Mouse (Mus musculus) gastrocnemius, postnatal 25 days (tissue): ENCODE measurements around the gene Pbx1. TPM values are rescaled to one million over a fixed set of nuclear protein-coding genes. Genes with fewer than 3 reads are reported as not detected.

Experiments used
- DNase-seq: peaks from one replicate; pipeline ENCODE4 v3.0.0; 2022
- total RNA-seq, 2 experiments: library from RNA; stranded (reverse); gene quantifications; 1 replicate in 1 of 2; 2 replicates in 1 of 2; pipeline ENCODE4 v1.2.3; 2021

Gene Pbx1
- total RNA-seq, 2 experiments from 2014 or later, result 19.3 to 19.9 TPM

DNA sequence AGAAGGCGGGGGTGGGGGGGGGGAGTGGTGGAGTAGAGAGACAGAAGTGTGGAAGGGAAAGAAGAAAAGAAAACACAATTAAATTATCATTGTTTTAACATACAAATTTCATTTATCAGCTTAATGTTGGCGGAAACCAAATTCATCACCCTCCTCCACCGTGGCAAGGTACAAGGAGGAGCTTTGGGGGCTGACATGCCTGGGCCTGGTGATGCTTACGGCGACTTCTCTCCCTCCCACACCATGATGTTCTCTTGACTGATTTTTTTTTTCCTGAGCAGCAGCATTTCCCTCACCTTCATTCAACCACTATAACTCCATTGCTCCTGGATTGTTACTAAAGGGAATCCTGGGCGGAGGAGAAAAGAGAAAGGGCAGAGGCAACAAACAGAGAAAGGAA lies 89.8 kb downstream of the Pbx1 start:
- DNase-seq, result no peak

GRCm38 (mm10) chr1:168341863-168342262 lies 90.2 kb downstream of the Pbx1 start:
- no peak for DNase-seq

DNA sequence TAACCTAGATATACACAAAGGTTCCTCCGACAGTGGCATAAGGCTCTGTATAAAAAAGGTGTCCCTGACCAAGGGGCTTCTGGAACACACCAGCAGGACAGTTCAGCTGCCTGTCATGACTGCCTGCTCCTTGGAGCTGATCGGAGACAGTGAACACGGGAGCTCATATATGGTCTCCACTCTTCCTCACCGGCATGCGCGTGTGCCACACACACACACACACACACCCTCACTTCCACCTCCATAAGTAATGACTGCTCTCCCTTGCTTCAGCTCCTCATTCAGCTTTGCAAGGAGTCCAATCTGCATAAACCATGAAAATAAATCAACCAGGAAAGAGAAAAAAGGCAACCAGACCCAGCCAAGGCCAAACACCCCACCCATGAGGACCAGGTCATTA lies 90.7 kb downstream of the Pbx1 start:
- no peak for DNase-seq

GRCm38 (mm10) chr1:168336238-168336818 lies 95.7 kb downstream of the Pbx1 start:
- no peak for DNase-seq

DNA sequence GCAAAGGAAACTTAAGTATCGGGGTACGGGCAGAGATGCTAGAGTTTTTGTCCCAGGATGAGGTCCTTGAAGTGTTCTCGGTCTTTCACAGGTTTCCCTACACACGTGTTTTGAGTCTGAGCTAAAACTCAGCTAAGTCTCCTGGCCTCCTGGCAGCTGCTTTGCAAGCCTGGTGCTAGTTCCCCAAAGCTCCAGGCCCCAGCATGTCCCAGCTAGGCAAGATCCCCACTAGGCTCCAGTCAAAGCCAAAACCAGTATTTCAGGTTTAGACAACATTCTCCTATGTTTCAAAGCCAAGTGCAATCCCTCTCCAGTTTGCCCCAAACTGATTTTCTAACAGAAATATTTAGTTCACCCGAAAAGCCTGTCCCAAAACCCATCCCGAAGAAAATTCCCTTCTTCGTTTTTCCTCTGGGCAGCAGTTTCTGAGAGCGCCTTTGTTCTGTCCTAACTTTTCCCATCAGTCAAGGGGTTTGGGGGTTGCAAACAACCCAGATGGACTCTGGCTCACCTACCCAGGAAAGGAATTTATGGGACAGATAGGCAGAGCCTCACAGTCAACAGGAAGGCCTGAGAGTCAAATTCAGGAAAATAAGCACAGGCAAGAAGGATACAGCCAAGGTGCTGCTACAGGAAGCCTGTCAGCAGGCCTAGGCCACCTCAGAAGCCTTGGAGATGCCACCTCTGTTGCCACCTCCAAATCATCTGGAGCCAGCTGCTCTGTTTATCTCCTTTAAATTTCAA lies 97.1 kb downstream of the Pbx1 start:
- no peak for DNase-seq

- no peak for DNase-seq
Observed at GRCm38 (mm10) chr1:168332056-168332455, 100.0 kb downstream of the Pbx1 start.

- no peak for DNase-seq
Observed at GRCm38 (mm10) chr1:168328236-168328605, 103.8 kb downstream of the Pbx1 start.

GRCm38 (mm10) chr1:168327405-168328235 lies 104.5 kb downstream of the Pbx1 start:
- no peak for DNase-seq

DNA sequence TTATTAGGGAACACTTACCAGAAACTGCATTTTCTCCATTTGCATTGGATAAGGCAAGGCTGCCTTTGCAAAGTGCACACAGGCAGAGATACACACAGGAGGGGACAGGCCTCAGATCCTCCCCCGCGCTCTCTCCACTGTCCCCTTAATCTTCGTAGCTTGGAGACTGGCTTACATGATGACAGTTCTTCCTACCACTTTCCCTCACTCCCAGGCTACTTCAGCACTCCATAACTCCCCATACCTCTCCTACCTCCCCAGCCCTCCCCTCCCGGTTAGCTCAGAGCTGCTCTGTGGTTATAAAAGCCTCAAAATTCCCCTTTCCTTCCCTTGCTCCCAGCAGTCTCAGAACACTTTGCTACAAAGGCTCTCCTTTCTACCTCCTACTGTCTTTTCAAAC lies 106.3 kb downstream of the Pbx1 start:
- DNase-seq, result no peak

- no peak for DNase-seq
Observed at GRCm38 (mm10) chr1:168324306-168325085, 107.6 kb downstream of the Pbx1 start.

GRCm38 (mm10) chr1:168323436-168324108 lies 108.5 kb downstream of the Pbx1 start:
- no peak for DNase-seq

- DNase-seq, result no peak
Observed at GRCm38 (mm10) chr1:168322892-168323291, 109.2 kb downstream of the Pbx1 start.

- no peak for DNase-seq
Observed at GRCm38 (mm10) chr1:168319695-168320094, 112.4 kb downstream of the Pbx1 start.

- DNase-seq, result no peak
Observed at GRCm38 (mm10) chr1:168318899-168319469, 113.1 kb downstream of the Pbx1 start.

GRCm38 (mm10) chr1:168313772-168314171 lies 118.3 kb downstream of the Pbx1 start:
- no peak for DNase-seq

GRCm38 (mm10) chr1:168312710-168313447 lies 119.2 kb downstream of the Pbx1 start:
- DNase-seq, result no peak

- DNase-seq, result no peak
Observed at GRCm38 (mm10) chr1:168309101-168309521, 123.0 kb downstream of the Pbx1 start.

DNA sequence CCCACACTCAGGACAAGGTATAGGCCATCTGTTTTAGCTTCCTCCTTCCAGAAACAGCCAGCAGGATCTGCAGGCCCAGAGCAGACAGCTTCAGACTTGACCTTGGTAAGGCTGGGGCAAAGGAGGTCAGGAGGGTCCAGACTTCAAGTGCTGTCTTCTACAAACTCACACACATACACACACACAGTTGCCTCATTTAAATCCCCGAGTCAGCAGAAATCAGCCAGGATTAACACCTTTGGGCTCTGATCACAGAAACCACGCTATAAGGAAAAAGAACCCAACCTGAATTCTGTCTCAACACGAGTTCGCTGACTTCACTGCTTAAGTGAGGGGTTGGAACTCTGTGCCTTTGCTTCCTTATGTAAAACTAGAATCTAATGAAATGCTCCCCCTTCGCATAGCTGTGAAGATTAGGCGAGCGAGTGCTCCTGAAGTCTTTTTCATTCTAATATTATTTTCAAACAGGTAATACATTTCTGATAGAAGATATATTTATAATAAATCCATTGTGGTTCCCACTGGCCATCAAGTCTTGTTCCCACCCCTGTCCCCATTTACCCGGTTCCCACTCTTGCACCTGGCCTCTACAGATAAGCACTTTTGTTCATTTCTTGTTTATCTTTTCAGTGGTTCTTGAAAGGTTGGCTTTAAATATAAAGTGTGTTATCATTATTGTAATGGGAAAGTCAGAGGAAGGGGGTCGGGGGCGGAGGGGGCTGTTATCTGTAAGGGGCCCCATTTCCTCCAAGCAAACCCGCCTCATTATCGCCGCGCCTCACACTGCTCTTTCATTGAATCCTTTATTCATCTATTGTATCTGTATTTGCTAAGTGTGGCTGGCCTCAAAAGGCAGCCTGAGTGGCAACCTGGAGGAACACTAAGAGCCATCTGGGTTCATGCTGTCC lies 124.5 kb downstream of the Pbx1 start:
- DNase-seq, result no peak

DNA sequence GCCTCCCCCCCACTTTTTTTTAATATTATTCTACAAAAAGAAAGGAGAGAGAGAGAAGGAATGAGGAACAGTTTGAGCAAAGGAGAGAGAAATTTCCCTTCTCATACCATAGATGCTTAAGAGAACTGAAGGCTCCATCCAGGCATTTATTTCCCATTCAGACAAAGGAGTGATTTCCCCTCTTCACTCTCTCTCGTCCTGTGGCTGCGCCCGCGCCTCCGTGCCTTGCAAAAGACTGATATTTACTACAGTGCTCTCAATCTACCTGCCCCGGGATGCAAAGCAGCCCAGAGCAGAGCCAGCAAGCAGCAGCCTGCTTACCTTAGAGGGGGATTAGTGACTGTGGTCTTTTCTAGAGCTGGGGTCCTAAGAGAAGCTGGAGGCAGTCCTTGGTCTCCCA lies 131.6 kb downstream of the Pbx1 start:
- DNase-seq, result no peak
